Mouse (Mus musculus): Measurements from ENCODE around the gene Amtn. TPM values are rescaled to one million over a fixed set of nuclear protein-coding genes. Genes with fewer than 3 reads are reported as not detected.
"Not testable (repeated sequence)": the region's sequence is repeated elsewhere in the genome, so short reads cannot be mapped to it uniquely, and the experiment has no call there.

Gene Amtn
- under 1 TPM in 1 of 4 experiments, not detected in 3; 0.50 TPM for total RNA-seq (2022)

- DNase-seq (ENCODE audit: low spot score): no peak
Measured at GRCm38 (mm10) chr5:88375808-88376207, at the start of gene Amtn. Gene Amtn (plus strand): TSS chr5:88376108.

- not testable (repeated sequence) for DNase-seq (ENCODE audit: low spot score)
Measured at GRCm38 (mm10) chr5:88348533-88348932, 27.4 kb upstream of the Amtn start.

- no peak for DNase-seq (ENCODE audit: low spot score)
Measured at GRCm38 (mm10) chr5:88364768-88365167, 11.1 kb upstream of the Amtn start.

- no peak for DNase-seq (ENCODE audit: low spot score)
Measured at GRCm38 (mm10) chr5:88366886-88367285, 9.0 kb upstream of the Amtn start.

- no peak for DNase-seq (ENCODE audit: low spot score)
Measured at GRCm38 (mm10) chr5:88370578-88371232, 5.2 kb upstream of the Amtn start.

- no peak for DNase-seq (ENCODE audit: low spot score)
Measured at GRCm38 (mm10) chr5:88372563-88372962, 3.3 kb upstream of the Amtn start.

- DNase-seq (ENCODE audit: low spot score): not testable (repeated sequence)
Measured at GRCm38 (mm10) chr5:88391960-88392359, 16.1 kb downstream of the Amtn start.

GRCm38 (mm10) chr5:88398581-88398980 lies 22.7 kb downstream of the Amtn start:
- no peak for DNase-seq (ENCODE audit: low spot score)

- peak; percentile 40 for DNase-seq (ENCODE audit: low spot score)
Measured at GRCm38 (mm10) chr5:88399849-88400248, 23.9 kb downstream of the Amtn start.

- no peak for DNase-seq (ENCODE audit: low spot score)
Measured at GRCm38 (mm10) chr5:88401464-88401863, 25.6 kb downstream of the Amtn start.

GRCm38 (mm10) chr5:88420319-88421065 lies 44.6 kb downstream of the Amtn start:
- DNase-seq (ENCODE audit: low spot score): no peak

GRCm38 (mm10) chr5:88424892-88425291 lies 49.0 kb downstream of the Amtn start:
- not testable (repeated sequence) for DNase-seq (ENCODE audit: low spot score)

GRCm38 (mm10) chr5:88426753-88427152 lies 50.8 kb downstream of the Amtn start:
- DNase-seq (ENCODE audit: low spot score): no peak

Other genes starting within 250 kb of the Amtn start
- not detected for gene Gm11115, start 222.0 kb upstream of the Amtn start, total RNA-seq (2022)
- gene Gm7714, start 107.2 kb upstream of the Amtn start, total RNA-seq (2022): not detected
- gene Prol1, start 58.8 kb upstream of the Amtn start, total RNA-seq (2022): not detected
- gene Ambn, start 79.9 kb downstream of the Amtn start, total RNA-seq (2022): not detected
- gene Enam, start 111.9 kb downstream of the Amtn start, total RNA-seq (2022): not detected
- under 1 TPM in 3 of 4 experiments, not detected in 1; 0.22 to 0.63 (median 0.37) TPM for gene Jchain, start 151.8 kb downstream of the Amtn start, total RNA-seq (2022)
- 10 to 100 TPM; 17.8 to 25.6 (median 21.5) TPM for gene Utp3, start 178.4 kb downstream of the Amtn start, total RNA-seq (2022)
- gene Rufy3, start 188.9 kb downstream of the Amtn start, total RNA-seq (2022): 10 to 100 TPM; 12.8 to 16.1 (median 14.4) TPM

All from heart, adult 8-10 months (tissue).